Mouse (Mus musculus) liver, postnatal 0 days (tissue): ENCODE data around the gene Mmgt2.

Experiments
- CTCF ChIP-seq: sonication (generic); IDR thresholded peaks from 2 replicates; pipeline ENCODE4 v1.5.1; 2016; ENCODE audit warnings: antibody characterized with exemption, low read depth
- EP300 ChIP-seq: IDR thresholded peaks from 2 replicates; pipeline ENCODE4 v1.6.1; 2016; ENCODE audit warnings: antibody characterized with exemption, low read depth, mild to moderate bottlenecking

DNA sequence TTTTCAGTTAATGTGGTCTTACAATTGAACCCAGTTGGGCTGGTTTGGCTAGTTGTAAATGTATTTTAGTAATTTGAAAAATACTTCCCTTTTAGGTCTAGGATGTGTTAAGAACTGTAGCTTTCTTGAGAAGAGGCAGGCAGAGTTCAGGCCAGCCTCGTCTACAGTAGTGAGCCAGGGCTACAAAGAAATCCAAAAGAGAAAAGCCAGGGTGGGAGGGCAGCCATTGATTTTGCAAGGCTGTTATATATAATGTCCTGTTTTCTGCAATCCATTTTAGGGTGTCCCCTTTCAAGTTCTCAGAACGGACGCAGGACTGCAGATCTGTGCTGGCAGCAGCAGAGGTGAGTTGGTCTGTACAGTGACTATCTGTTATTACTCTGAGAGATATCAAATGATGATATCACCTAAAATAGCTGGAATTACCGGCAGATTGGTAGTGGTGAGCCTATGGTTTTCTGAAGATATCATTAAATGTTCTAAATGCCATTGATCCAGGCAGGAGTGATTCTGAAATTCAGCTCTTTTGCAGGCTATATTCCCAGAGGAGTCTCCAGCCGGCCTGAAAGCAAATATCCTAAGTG is 44.2 kb upstream of the Mmgt2 start:
- no peak for TF ChIP-seq CTCF
- TF ChIP-seq EP300, result no peak
